16 mouse cellular contexts compared by ENCODE assay signal in genomic region chr4:149006107-149006506, GRCm38 (mm10).
"Had no signal": no experiment of that assay in that cellular context is flagged by ENCODE, and none has a peak within 500 bp of the region (broad histone marks: within the 10 kb centered on the region; RNA-seq: fewer than 3 reads in every experiment).

No protein-coding gene starts in this region.

- H3K9me3 ChIP-seq: kidney, embryonic 15.5 days; liver, embryonic 13.5 days; midbrain, embryonic 12.5 days; midbrain, embryonic 15.5 days; neural tube, embryonic 12.5 days; neural tube, embryonic 15.5 days had no signal

- H3K4me3 ChIP-seq: kidney, embryonic 15.5 days; liver, embryonic 13.5 days; midbrain, embryonic 12.5 days; midbrain, embryonic 15.5 days; neural tube, embryonic 12.5 days; neural tube, embryonic 15.5 days had no signal

- H3K36me3 ChIP-seq: kidney, embryonic 15.5 days; liver, embryonic 13.5 days; midbrain, embryonic 12.5 days; midbrain, embryonic 15.5 days; neural tube, embryonic 12.5 days; neural tube, embryonic 15.5 days had no signal

- DNase-seq: kidney, adult 8-10 months; kidney, postnatal 14 days; kidney, postnatal 4 days; liver, embryonic 13.5 days; lung, embryonic 14.5 days; right cerebral cortex, adult 18-20 months; right cerebral cortex, postnatal 25 days; spleen, adult 18-20 months; thymus, adult 18-20 months; thymus, postnatal 36 days had no signal

- H3K9ac ChIP-seq: kidney, embryonic 15.5 days; liver, embryonic 13.5 days; lung, embryonic 14.5 days; midbrain, embryonic 12.5 days; midbrain, embryonic 15.5 days; neural tube, embryonic 12.5 days; neural tube, embryonic 15.5 days had no signal

- H3K4me1 ChIP-seq: midbrain, embryonic 12.5 days; midbrain, embryonic 15.5 days; neural tube, embryonic 12.5 days; neural tube, embryonic 15.5 days had no signal

- H3K27ac ChIP-seq: kidney, embryonic 15.5 days; liver, embryonic 13.5 days; macrophage; midbrain, embryonic 12.5 days; midbrain, embryonic 15.5 days; neural tube, embryonic 12.5 days; neural tube, embryonic 15.5 days had no signal
